Mouse (Mus musculus) cerebellum, adult 11 months (tissue): ENCODE data around the gene Ntf5.

Experiments
- DNase-seq: peaks from one replicate; pipeline ENCODE4 v3.0.0; 2022

Gene Ntf5

GRCm38 (mm10) chr7:45405091-45406075, 8.1 kb upstream of the Ntf5 start, which contains the start of gene Kcna7:
Gene Kcna7 (plus strand): TSS chr7:45405653.
- DNase-seq: peak; percentile 58

GRCm38 (mm10) chr7:45406157-45407156, 7.0 kb upstream of the Ntf5 start:
- DNase-seq: no peak

GRCm38 (mm10) chr7:45407836-45408235, 5.7 kb upstream of the Ntf5 start:
- DNase-seq: no peak

GRCm38 (mm10) chr7:45408351-45408750, 5.1 kb upstream of the Ntf5 start:
- no peak for DNase-seq

GRCm38 (mm10) chr7:45408949-45409348, 4.5 kb upstream of the Ntf5 start:
- no peak for DNase-seq

GRCm38 (mm10) chr7:45409497-45410163, 3.9 kb upstream of the Ntf5 start:
- no peak for DNase-seq

GRCm38 (mm10) chr7:45412421-45412820, 1.1 kb upstream of the Ntf5 start:
- DNase-seq: no peak

GRCm38 (mm10) chr7:45413864-45414739, 607 bp downstream of the Ntf5 start:
- no peak for DNase-seq

GRCm38 (mm10) chr7:45414740-45415224, 1.3 kb downstream of the Ntf5 start:
- DNase-seq: no peak

- no peak for DNase-seq
Observed at GRCm38 (mm10) chr7:45415636-45416035, 2.1 kb downstream of the Ntf5 start.

- DNase-seq: no peak
Observed at GRCm38 (mm10) chr7:45417962-45418492, 4.5 kb downstream of the Ntf5 start.

- no peak for DNase-seq
Observed at GRCm38 (mm10) chr7:45419859-45420614, 6.5 kb downstream of the Ntf5 start.

- DNase-seq: no peak
Observed at GRCm38 (mm10) chr7:45420615-45420919, 7.1 kb downstream of the Ntf5 start, which contains the start of gene Lhb. Gene Lhb (plus strand): TSS chr7:45420820.

- no peak for DNase-seq
Observed at GRCm38 (mm10) chr7:45421194-45421593, 7.7 kb downstream of the Ntf5 start.

- DNase-seq: no peak
Observed at GRCm38 (mm10) chr7:45426556-45426955, 13.1 kb downstream of the Ntf5 start.

GRCm38 (mm10) chr7:45433835-45434202, 20.3 kb downstream of the Ntf5 start:
- DNase-seq: no peak

- peak; percentile 100 for DNase-seq
Observed at GRCm38 (mm10) chr7:45434203-45435015, 20.9 kb downstream of the Ntf5 start, which contains the start of gene Gys1. Gene Gys1 (plus strand): TSS chr7:45434844.

- no peak for DNase-seq
Observed at GRCm38 (mm10) chr7:45435038-45435437, 21.5 kb downstream of the Ntf5 start.

- DNase-seq: no peak
Observed at GRCm38 (mm10) chr7:45436444-45436843, 22.9 kb downstream of the Ntf5 start.

GRCm38 (mm10) chr7:45437046-45437445, 23.6 kb downstream of the Ntf5 start:
- no peak for DNase-seq
